Mouse (Mus musculus) c-Kit-positive CD71-positive TER-119-positive erythroid progenitor cells, embryonic 14.5 days (primary cell): ENCODE data around the gene Ch25h.

ENCODE experiments used
- DNase-seq: peaks from one replicate; pipeline ENCODE4 v3.0.0-alpha.2; 2013; ENCODE audit warnings: low spot score

Gene Ch25h

DNA sequence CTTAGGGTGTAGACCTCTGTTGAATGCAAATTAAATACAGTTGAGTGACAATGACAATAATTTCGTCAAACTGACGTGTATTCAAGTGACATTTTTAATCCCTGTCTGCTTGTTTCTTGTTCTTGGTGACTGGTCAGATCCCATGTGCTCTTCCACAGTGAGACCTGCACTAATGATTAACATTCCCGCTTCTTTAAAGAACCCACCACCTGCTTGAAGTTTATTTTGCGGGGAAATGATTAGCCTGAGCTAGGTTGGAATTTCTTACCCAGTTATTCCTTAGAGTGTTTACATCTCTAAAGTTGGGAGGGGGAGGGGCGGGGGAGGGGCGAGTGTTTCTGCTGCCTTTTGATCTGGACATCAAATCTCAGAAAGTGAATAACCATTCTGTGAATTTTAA is 6.7 kb downstream of the Ch25h start:
- DNase-seq, result no peak

DNA sequence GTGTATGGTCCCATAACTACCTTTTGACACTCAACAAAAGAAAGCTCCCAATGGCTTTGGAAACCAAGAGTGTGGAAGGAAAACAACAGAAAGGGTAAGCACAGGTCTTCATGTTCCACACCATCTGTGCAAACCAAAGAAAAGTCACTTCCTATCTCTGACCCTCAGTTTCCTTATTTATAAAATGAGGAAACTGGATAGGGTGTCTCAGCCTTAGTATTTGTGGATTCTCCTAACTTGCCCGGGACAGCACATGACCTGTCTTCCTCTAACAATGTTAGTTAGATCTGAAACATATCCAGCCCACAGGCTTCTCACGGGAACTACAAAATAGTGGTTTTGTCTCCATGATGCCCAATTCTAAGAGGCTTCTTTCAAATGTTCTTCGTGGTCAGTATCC is 10.5 kb downstream of the Ch25h start:
- no peak for DNase-seq

DNA sequence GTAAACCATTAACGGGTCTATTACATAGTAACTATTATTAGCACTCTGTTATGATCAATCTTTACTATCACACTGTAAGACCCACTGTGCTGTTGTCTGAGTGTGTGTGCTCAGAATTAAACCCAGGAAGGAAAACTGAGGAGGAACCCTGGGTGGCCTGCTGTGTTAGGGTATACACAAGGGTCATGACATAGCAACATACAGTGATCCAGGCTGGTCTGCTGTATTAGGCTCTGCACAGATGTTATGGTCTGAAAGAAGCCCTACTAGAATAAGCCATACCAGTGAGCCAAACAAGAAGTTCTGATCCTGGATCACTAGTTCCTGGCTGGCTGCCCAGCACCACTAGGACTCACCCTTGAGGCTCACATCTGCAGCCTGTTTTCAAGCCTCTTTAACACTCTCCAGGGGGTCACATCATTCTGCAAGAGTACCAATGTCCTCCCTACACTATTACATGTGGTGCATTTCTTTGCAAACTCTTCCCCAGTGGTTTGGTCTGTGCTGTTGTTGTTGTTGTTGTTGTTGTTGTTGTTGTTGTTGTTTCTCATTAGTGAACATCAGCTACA is 13.4 kb downstream of the Ch25h start:
- DNase-seq, result no peak

- DNase-seq, result no peak
Observed at GRCm38 (mm10) chr19:34450784-34451370, 24.1 kb downstream of the Ch25h start.

DNA sequence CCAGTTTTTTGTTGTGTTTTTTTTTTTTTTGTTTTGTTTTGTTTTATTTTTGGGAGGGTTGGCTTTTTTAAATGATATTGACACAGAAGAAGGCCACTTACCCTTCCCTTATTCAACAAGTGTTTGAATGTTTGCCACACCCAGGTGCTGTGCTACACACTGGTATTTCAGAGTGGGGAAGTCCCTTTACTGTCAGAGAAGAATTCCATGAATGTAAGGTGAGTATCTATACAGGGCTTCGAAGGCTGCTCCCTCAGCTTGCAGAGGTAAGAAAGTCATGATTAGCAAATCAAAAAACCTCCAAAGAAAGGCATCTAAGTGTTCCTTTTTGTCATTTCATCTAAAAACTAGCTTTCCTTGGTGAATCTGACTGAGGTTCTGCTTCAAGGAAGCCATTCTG is 26.1 kb downstream of the Ch25h start:
- no peak for DNase-seq

DNA sequence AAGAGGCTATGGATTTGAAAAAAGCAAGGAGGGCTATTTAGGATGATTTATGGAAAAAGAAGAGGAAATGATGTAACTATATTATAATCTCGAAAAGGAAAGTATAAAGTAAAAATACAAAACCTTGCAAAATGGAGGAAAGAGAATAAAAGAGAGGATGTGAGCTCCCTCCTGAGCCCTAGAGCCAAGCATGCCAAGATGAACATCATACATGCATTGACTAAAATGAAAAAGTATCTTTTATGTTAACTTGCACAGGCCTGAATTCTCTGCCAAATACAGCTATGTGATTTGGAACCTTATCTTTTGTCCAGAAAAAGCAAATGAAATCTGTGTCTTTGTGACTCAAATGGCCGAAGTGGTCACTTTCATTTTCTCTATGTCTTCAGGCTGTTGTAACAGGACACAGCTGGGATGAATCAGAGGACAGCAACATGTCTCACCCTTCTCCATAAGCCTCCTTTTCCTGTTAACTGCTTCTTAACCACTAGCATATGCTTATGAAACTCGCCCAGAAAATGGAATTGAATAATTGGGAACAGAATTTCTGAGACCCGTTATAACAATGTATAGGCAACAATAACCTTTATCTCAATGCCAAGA is 29.5 kb downstream of the Ch25h start:
- no peak for DNase-seq

- no peak for DNase-seq
Observed at GRCm38 (mm10) chr19:34444785-34445184, 30.2 kb downstream of the Ch25h start.

GRCm38 (mm10) chr19:34441979-34442378 is 33.0 kb downstream of the Ch25h start:
- no peak for DNase-seq

GRCm38 (mm10) chr19:34435197-34435611 is 39.8 kb downstream of the Ch25h start:
- no peak for DNase-seq

DNA sequence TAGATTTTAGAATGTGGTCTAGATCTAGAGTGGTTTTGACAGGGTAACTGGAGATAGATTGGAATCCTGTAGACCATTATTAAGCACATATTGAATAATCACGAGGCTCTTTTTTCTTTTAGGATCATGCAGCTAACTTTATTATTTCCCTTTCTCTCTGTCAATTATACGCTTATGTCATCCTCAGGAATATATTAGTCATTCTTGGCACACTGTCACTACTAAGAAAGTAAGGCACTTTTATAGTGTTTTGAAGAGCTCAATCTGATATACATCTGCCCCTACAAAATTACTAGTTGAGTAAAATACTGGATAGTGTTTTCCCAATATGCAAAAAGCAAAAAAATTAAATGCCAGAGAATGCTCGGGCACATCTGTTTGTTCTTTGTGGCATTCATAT is 43.6 kb downstream of the Ch25h start:
- DNase-seq, result no peak

DNA sequence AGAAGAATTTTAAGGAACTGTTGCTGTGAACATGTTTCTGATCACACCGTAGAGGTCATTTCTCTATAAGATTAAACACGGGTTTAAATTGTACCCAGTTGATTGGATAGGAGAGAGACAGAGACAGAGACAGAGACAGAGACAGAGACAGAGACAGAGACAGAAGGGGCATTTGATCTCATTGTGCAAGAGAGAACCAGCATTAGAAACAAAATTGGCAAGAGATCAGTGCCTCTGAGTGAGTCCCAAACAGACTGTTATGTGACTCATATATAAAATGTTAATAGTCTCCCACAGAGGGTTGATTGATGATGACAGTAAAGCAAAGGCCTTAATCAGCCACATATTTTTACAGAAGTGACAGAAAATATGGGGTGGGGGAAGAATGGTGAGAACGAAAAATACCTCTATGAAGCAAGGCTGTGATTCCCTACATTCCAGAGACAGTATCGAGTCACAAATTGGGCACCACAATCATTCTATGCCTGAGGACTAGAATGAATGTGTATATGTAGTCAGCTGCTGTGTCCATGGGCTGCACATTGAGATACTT is 51.1 kb downstream of the Ch25h start:
- no peak for DNase-seq
